Mouse (Mus musculus) gastrocnemius, adult 8-10 months (tissue): ENCODE data around the gene Mpp2. TPM values are rescaled to one million over a fixed set of nuclear protein-coding genes. Genes with fewer than 3 reads are reported as not detected.

ENCODE experiments used
- DNase-seq, 2 experiments: peaks; one replicate each; pipeline ENCODE4 v3.0.0; 2022; ENCODE audit warnings: low spot score in 2 of 2
- total RNA-seq, 4 experiments: library from RNA; stranded (reverse); gene quantifications; 2 replicates each; pipeline ENCODE4 v1.2.4; 2022

Gene Mpp2
- 1 to 10 TPM in 1 of 4 experiments, under 1 TPM in 3; 0.27 to 1.1 (median 0.57) TPM for total RNA-seq

DNA sequence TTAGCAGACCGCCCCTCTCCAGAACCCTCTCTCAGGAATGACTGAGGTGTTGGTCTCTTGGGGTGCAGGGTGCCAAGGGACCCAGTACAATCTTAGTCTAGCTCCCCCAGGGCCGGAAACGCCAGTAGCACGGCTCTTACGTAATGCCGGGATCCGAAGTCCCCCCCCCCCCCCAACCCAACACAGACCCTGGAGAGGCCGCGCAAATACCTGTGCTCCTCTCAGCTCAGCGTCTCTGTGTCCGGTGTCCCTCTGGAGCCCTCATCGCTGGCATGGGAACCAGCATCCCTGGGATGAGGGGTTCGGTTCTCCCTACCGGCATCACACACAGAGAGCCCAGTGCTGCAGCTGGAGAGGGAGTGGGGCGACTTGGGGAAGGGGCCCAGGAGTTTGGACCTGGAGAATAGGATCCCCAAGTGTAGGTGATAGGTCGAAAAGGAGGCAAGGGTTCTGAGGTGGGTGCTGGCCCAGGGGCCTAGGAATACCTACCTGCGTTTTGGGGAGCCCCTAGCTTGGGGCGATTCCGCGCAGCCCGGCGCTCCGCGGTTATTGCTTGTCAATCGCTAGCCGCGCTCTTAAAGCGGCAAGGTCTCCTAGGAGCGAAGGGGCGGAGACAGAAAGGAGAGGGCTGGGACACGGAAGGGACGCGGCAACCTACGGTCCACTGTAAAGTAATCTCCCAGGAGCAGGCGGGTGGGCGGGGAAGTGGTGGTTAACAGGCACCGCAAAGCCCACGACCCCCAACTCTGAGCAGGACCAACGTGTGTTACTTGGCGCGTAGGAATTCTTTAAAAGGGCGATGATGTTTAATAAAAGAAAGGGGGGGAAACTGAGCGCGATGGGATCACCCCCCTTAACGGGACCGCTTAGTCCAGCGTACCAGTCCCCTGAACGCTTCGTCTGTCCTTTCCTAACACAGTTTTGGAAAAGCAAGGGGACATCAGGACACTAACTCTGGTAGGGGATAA is at the start of gene Mpp2:
Mpp2 (minus strand) TSS at position 585 of the 968 bp plus-strand sequence.
- DNase-seq, result peak in 1 of 2 experiments; percentile 19

DNA sequence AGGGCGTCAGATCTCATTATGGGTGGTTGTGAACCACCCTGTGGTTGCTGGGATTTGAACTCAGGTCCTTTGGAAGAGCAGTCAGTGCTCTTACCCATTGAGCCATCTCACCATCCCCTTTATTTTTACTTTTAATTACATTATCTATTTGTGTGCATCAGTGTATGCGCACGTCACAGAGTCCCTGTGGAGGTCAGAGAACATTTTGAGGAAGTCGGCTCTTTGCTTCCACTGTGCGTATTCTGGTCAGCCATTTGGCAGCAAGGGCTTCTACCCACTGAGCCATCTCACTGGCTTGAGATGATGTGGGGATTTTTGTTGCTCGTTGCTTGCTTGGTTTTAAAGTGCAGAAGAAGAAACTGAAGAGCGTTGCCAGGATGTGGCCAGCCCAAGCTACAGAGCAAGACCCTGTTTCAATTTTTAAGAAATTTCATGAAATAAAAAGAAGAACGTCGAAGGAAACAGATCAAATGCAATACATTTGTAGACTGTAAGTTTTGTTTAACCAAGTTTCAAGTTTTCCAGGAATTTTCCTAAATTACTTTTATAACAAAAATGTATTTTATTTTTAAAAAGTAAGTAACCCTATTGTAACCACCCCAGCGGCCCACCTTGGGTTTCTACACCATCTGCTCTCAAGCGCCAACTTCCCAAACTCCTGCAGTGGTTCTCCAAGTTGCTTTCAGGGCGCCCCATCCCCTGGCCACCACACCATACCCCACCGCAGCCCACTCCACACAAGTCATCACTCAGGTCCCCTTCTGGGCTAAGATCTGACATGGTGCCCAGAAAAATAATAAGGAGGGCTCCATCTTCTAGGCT is 49.5 kb upstream of the Mpp2 start:
- DNase-seq, result no peak

DNA sequence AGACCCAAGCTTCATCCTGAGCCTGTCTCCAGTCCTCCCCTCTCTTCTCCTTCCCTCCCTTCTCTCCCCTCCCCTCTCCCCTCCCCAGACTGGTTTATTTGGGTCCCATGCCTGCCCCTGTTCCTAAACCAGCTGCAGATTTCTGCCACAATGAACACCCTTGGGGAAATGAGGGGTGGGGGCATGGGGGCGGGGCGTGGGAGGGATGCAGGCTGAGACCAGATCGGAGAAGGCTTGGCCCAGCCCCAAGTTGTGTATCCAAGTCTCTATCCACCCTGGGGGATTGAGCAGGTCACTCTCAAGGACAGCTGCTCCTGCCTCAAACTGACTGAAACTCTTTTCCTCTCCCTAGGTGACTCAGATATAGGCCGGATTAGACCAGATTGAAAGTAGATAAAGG is 46.2 kb upstream of the Mpp2 start:
- no peak for DNase-seq

DNA sequence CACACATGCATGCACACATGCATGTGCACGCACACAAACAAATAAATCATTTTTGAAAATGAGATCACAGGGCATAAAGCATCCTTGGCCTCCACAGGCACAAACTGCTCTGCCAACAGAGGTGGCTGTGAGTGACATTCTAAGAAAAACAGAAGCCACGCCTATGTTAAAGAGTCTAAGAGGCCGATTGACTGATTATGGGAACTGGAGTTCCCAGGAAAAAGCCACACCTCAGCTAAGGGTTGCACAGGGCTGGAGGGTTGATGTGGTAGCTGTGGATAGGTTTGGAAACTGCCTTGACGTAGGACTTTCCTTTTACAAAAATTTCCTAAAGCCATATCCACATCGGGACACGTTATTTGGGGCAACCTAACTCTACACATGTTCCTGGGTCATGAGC is 29.1 kb upstream of the Mpp2 start:
- no peak for DNase-seq

DNA sequence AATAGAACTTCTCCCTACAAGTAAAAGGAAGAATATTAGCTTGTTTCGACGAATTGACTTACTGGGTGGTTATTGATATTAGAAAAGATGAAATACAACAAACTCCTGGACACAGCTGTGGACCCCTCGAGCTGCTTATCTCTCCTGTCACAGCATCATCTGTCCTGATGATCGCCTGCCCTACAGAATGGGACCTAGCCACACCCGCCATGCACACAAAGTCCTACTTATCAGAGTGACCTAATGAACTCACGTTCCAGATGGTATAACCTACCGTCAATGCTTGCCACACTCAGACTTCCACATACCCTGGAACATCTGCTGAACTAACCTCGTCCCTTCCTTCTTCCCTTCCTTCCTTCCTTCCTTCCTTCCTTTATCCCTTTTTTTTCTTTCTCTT is 27.9 kb upstream of the Mpp2 start:
- no peak for DNase-seq

DNA sequence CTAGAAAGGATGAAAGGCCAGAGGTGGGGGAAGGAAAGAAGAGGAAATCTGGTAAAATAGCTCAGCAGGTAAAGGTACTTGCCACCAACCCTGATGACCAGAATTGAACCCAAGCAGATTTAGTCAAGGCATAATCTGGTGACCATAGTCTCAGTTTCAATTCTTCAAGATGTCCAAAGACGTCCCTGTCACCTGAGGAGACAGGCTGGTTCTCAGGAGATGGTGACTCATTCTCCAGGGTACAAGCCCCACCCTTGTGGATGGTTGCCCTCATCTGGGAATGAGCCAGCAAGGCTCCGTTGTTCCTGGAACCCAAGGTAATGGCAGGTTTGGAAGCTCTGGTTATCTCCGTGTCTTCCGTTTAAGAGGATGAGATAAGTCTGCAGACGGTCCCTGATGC is 23.3 kb upstream of the Mpp2 start:
- DNase-seq, result no peak

DNA sequence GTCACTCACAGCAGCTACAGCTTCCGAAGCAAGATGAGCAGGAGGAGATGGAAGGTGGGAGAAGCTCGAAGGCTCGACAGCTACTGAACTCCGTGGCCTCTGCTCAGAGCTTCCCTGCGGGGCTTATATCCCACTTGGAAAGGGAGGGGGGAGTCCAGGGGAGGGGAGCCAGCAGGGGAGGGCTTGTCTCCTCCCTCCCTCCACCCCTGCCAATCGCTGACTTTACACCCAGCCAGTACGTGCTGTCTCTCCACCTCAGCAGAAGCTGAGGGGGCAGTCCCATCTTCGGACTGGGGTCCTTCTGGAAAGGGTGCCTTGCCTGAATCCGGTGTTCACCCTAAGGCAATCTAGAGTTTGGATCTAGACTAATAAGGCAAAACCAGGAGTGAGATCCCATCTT is 19.4 kb upstream of the Mpp2 start, which contains the start of gene Pyy:
Pyy (minus strand) TSS at position 101 of the 400 bp plus-strand sequence.
- DNase-seq, result no peak

DNA sequence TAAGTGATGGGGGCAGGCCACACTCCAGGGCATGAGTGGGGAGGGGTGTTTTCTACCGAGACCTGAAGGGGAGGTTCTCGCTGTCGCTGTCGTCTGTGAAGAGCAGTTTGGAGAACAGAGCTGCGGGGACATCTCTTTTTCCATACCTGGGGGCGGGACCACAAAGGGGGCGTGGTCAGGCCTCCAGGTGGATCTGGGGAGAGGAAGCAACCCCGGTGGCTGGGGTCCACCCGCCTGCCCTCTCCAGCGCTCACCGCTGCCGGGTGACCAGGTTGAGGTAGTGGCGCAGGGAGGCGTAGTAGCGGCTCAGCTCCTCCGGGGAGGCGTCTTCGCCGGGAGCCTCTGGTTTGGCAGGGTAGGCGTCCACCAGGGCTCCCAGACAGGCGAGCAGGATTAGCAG is 18.6 kb upstream of the Mpp2 start:
- DNase-seq, result no peak

DNA sequence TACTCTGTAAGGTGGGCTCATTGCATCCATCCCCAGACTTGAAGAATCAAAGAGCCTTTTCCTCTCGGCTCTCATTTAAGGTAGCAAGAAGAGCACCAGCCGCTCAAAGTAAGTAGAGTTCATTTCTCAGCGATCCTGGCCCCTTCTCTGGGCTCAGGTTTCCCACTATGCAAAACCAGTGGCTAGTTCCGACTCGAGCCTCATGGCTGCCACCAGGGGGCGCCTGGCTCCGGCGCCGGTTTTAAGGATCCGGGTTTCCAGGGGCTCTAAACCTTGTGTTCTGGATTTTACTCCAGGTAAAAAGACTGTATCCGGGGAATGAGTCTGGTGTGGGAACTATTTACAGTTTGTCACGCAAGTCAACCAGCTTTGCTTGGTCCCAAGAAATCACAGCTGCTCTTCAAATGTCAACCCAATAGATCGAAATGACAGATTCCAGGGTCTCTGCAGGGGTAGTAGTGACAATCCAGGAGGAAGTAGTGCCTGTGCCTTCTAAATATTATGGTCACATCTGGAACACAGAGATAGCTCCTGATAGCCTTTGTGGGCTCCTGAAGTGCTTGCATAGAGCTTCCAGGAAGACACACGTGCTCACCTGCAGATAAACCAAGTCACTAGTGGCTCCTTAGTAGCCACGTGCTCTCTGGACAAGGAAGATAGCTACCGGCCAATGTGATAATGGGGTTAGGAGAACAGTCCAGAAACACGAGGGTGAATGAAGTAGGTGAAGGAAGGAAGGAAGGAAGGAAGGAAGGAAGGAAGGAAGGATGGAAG is 14.4 kb upstream of the Mpp2 start:
- DNase-seq, result peak in 1 of 2 experiments; percentile 26

DNA sequence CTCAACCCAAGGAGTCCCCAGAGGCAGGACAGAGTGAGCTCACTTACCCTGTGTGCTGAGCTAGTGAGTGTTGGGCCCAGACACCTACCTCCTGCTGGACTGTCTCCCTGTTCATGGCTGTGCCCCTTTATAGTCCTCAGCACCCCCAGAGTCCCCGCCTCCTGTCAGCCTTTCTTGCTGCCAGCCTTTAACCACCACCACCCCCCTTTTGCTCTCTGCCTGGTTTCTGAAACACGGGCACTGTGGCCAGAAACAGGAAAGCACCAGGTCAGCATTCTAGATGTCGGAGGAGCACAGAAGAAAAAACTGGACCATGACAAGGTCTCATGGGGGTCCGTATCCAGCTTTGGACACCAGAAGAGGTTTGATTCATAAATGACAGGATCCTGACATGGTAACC is 12.9 kb upstream of the Mpp2 start, which contains the start of gene Ppy:
Ppy (minus strand) TSS at position 101 of the 400 bp plus-strand sequence.
- no peak for DNase-seq

DNA sequence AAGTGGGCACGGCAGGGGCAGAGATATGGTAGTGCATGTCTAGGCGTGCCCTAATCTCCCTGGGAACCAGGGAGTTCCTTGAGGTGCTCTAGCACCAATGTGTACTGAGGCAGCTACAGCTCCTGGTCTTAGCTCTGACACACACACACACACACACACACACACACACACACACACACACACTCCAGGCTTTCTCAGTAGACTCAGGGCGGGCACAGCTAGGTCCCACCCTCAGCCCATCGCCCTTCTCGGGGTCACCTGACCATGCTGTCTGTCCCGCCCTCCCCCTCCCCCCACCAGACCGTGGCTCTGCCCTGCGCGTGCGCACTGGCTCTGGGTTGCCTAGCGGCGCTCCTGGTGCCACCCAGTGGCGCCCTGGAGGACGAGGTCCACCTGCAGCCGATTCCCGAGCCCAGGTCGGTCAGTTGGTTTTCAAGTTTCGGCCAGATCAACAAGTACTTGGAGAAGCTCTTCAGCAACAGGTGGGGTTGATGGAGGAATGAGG is 8.6 kb upstream of the Mpp2 start:
- DNase-seq, result peak in 1 of 2 experiments; percentile 38

DNA sequence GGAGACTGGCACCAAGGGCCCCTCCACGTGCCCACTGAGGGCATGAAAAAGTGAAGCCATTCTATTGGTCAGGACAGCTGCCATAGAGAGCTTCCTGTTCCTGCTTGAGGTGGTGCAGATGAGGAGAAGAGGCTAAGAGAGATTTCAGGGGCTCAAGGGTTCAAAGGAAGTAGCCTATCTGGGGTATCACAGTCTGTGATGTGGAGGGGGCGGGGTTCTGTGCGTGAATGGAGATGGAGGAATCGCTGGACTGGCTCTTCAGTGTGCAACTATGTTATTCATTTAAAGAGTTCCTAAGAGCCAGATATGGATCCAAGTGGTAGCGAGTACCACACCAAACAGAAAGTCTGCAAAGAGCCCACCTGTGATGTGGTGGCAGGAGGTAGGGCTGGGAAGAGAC is 8.1 kb upstream of the Mpp2 start:
- no peak for DNase-seq

DNA sequence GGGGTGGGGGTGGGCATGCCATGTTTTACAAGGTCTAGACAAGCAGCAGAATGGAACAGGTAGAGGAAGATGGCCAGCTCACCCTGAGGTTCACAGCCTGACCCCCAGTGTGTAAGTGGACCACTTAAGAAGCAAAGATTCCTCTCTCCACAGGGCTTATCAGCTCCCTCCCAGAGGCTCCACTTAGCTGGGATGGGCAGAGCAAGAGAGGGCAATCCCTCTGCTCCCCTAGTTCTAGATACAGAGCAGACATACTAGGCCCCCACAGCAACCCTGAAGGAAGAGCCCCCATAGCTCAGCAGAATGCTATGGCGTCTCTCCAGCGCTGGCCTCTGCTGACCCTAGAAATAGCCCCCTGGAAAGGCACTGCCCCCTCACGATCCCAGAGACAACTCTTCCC is 7.4 kb upstream of the Mpp2 start:
- DNase-seq, result no peak

DNA sequence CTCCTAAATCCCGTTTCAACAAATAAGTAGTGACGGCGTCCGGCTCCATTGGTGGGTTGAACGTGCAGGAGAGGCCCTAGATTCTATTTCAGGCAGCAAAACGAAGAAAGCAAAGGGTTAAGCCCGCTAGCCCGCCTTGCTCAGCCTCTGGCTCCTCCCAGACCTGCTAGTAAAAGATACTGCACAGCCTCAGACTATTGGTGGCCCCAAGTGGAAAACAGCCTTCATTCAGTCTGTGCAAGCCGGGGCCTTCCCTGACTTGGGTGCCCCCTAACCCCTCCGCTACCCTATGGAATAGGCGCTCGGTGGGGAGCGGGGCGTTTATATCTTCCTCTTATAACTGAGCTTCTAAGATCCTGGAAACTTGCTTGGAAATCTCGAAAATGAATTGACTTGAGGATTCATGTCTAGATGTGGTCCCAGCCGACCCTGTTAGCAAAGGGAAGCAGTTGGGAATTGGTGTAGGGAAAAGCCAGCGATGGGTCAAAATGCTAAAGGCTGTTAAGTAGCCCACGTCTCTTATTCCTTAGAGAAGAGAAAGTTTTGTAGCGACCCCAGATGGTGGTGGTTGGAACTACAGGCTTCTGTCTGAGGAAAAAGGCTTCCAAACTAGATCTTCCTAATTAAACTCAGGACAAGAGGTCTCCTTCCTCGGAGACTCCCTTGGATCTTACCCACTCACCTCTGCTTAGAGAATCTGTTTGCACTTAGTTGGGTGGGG is 933 bp upstream of the Mpp2 start:
- DNase-seq, result peak in 1 of 2 experiments; percentile 18

DNA sequence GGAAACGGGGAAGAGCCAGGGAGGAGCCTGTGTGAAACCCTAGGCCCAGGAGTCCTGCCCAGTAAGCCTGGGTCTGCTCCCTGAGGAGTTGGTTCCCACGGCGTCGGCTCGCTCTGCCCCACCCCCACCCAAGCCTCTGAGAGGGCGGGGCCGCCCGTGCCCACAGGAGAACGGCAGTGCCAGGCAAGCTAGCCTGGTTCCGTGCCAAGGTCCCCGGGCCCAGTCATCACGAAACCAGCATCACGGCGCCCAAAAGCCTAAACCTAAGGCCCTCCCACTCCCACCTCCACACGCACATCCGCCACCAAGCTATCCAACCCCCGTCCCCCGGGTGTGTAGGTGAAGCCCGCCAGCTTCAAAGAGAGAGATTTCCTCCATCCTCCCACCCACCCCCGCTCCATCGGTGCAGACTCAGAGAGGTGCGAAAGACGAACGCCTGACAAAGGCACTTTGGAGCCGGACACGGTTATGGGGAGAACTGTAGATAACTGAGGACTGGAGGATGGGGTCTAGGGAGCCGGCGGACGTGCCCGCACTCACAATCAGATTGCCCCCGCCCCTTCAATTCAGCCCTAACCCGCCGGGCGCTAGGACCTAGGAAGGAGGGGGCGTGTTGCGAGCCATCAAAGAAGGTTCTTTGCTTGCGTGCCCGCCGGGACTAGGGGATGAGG is 1.1 kb downstream of the Mpp2 start:
- peak in 1 of 2 experiments; percentile 34 for DNase-seq

DNA sequence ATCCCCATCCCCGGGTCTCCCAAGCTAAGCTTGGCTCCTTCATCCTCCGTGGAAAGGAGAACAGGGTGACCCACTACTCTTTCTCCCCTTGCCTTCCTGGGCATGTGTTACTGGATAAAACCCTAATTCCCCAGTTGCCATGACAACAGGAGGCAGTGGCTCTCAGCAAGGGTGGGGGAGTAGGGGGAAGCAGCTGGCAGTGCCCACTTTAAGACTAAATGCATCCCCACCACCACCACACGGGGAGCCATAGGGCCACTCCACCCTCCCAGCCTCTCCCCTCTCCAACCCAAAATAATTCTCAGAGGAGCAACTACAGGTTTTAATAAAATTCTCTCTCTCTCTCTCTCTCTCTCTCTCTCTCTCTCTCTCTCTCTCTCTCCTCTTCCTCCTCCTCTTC is 2.0 kb downstream of the Mpp2 start:
- no peak for DNase-seq

DNA sequence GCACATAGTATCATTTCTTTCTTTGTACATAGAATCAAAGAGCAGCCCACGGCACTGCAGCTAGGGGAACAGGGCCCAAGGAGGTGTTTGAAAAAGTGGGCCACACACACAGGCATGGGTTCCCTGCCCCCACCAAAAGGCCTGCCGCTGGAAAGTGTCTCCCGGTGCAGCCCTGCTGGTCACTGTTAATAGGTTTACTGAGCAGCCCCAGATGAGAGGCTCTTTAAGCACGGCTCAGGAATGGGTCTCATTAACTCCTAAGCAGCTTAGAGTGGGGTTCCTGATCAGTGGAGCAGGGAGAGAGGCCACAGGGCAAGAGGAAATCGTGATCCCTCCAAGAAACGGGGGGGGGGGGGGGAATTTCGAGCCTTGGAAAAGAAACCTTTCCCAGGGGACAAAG is 4.2 kb downstream of the Mpp2 start:
- DNase-seq, result no peak

DNA sequence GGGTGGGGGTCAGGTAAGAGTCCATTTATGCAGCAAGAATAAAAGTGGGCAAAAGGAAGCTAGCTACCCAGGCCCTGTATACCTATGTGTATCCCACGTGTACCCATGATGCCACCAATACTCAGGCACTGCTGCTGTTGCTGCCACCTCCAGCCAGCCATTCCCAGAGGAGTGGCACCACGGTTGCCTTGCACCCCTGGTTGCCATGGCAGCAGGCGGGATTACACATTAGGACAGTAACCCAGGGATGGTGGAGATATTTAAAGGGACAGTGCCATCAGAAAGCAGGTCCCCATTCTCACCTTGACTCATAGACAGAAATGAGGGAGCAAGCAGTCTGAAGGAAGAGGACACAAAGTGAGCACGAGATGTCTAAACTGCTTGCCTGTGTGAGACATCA is 5.1 kb downstream of the Mpp2 start:
- DNase-seq, result no peak

DNA sequence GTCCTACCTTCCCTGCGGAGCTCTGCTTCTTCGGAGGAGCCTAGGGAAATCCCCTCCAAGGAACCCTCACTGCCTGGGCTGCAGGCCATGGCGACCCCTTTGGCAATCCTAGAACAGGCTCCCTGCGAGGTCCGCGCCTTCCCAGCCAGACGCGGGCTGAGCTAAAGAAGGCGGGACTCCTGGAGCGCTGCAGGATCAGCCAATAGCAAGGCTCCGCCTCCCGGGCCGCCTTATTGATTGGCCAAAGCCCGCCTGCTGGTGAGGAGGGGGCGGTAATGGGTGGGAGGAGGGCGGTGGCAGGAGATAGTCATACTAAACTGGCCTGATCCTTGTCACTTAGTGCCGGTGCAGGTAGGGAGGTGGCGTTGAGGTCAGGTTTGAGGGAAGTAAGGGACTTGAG is 6.0 kb downstream of the Mpp2 start:
- DNase-seq, result peak in 1 of 2 experiments; percentile 17

DNA sequence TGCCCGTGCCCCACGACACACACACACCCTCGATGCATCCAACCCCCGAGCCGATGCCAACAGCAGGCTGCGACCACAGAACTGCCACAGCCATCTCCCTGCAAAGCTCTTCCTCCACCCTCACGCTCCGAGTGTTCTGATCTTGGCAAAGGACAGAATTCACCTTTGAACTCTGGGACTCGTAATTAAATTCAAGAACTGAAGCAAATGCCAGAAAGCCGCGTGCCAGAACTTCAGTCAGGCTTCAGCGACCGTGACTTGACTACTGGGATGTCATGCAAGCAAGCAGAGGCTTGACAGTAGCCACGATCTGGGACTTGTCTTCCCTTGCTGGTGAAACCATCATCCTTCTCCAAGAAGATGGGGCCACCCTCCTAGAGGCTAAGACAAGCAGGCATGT is 14.6 kb downstream of the Mpp2 start:
- DNase-seq, result no peak
